Mouse (Mus musculus) neural tube, embryonic 12.5 days (tissue): ENCODE data around the gene Matk. TPM values are rescaled to one million over a fixed set of nuclear protein-coding genes. Genes with fewer than 3 reads are reported as not detected.
A peak's percentile ranks its signal among the peaks of the same experiment; 100 is the strongest.

Experiments used
- ATAC-seq: fragments of 200-750 bp; cut with Nextera tagmentation; 2 replicates; pipeline ENCODE4 v1.8.0; 2017; ENCODE audit warnings: low read depth, mild to moderate bottlenecking, moderate TSS enrichment, moderate library complexity; ENCODE audit not compliant: low FRiP score
- H3K27ac ChIP-seq: fragments of 300-500 bp; sonication (generic); 2 replicates; pipeline ENCODE4 v1.5.1; 2016
- H3K27me3 ChIP-seq: fragments of 300-500 bp; sonication (generic); replicated peaks from 2 replicates; pipeline ENCODE4 v1.6.1; 2016; ENCODE audit warnings: mild to moderate bottlenecking
- H3K36me3 ChIP-seq: fragments of 300-500 bp; sonication (generic); 2 replicates; pipeline ENCODE4 v1.6.1; 2016; ENCODE audit warnings: mild to moderate bottlenecking
- H3K4me1 ChIP-seq: fragments of 300-500 bp; sonication (generic); 2 replicates; pipeline ENCODE4 v1.6.1; 2016
- H3K4me2 ChIP-seq: fragments of 300-500 bp; sonication (generic); replicated peaks from 2 replicates; pipeline ENCODE4 v1.6.1; 2016; ENCODE audit warnings: mild to moderate bottlenecking
- H3K4me3 ChIP-seq: fragments of 300-500 bp; sonication (generic); 2 replicates; pipeline ENCODE4 v1.5.1; 2016
- H3K9ac ChIP-seq: fragments of 300-500 bp; sonication (generic); 2 replicates; pipeline ENCODE4 v1.6.1; 2016; ENCODE audit warnings: mild to moderate bottlenecking
- H3K9me3 ChIP-seq: fragments of 300-500 bp; sonication (generic); 2 replicates; pipeline ENCODE4 v1.6.1; 2016; ENCODE audit warnings: mild to moderate bottlenecking
- WGBS: fragments of 180-500 bp; shearing (Covaris S2); methylation state at CpG from one replicate; pipeline ENCODE4 v1.1.7; 2016; 5-methylcytosine and 5-hydroxymethylcytosine counted together
- polyA plus RNA-seq: library from polyadenylated mRNA; unstranded; fragments of >200 nt; fragmentation: Nextera tagmentation; extraction: Ambion mirVana; gene quantifications from 2 replicates; pipeline ENCODE4 v1.2.1, GENCODE M21; 2016

The Matk gene
- polyA plus RNA-seq, 1 experiment from 2014 or later, result 5.1 TPM

DNA sequence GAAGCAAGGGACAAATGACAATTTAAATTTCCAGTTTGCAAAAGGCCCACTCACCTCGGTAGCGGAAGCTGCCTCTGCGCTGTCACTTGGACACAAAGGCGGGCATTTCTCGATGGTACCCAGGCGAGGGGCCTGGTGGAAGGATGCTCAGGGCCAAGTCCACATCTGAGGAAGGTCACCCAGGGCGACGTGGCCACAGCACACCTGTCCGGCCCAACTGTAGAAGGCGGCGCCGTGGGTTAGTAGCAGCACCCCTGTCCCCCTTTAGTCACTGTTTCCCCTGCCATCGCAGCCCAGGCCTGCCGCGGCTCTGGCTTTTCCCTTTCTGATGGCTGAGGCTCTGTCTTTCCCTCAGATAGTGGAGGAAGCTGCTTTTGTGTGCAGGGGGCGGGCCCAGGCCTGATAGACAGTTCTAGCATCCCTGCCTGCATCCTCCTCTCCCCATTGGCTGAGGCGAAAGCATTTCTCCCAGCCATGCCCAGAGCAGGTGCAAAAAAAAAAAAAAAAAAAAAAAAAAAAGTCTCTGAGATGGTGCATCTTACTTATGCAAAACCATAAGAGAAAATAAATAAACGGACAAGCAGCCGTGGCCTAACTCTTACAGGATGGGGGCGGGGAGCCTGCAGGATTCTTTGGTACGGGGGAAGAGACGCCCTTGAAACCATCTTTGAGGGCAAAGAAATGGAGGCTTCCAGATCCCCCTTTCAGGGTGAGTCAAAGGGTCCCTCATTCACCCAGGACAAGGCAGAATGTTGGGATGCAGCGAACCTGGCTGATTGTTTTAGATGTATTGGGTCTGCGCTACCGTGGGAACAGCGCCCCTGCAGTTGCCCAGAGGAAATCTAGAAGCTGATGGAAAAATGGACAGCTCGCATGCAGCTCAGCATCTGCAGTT, 22.1 kb upstream of the Matk start, which contains the start of gene Atcay:
Gene Atcay (minus strand): TSS at position 396 of the 895 bp plus-strand sequence.
- Histone ChIP-seq H3K27ac (peak within 1 kb of the TSS; percentile 28; the same call in 1 of the 2 replicates), H3K9me3 (no peaks in the 10 kb centered on the region), H3K9ac (peak within 1 kb of the TSS; percentile 75), H3K4me1 (peaks cover 30% of the 10 kb centered on the region), H3K27me3 (peaks cover 10% of the 10 kb centered on the region; the same call in 1 of the 2 replicates), H3K36me3 (no peaks in the 10 kb centered on the region), H3K4me3 (peak within 1 kb of the TSS; percentile 55), H3K4me2 (peak within 1 kb of the TSS; percentile 66)
- ATAC-seq, result peak; percentile 87
- WGBS, result 6% methylated on average over 27 of the region's 27 CpGs

DNA sequence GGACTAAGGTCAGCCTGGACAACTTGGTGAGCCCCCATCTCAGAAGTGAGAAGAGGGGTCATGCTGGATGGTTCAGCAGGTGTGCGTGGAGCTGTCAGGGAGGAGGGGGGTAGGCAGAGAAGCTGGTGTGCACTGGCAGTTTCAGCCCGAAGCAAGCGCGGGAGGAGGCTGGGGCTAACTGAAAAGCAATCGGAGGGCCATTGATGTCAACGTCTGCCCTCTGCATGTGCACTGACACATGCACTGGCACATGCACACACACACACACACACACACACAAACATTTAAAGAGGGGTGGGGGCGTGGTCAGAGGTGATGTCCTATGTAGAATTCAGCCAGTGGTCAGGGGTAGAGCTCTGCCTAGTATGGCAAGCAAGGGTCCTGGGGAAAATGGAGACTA, 21.3 kb upstream of the Matk start:
- Histone ChIP-seq H3K4me1 (peaks cover 30% of the 10 kb centered on the region), H3K9ac (no peak overlapping the region), H3K27ac (no peak overlapping the region), H3K36me3 (no peaks in the 10 kb centered on the region), H3K9me3 (no peaks in the 10 kb centered on the region), H3K4me2 (peak overlapping the region; percentile 66), H3K27me3 (peaks cover 12% of the 10 kb centered on the region; the same call in 1 of the 2 replicates), H3K4me3 (no peak overlapping the region)
- 50% methylated on average over 7 of the region's 7 CpGs for WGBS
- no peak for ATAC-seq

DNA sequence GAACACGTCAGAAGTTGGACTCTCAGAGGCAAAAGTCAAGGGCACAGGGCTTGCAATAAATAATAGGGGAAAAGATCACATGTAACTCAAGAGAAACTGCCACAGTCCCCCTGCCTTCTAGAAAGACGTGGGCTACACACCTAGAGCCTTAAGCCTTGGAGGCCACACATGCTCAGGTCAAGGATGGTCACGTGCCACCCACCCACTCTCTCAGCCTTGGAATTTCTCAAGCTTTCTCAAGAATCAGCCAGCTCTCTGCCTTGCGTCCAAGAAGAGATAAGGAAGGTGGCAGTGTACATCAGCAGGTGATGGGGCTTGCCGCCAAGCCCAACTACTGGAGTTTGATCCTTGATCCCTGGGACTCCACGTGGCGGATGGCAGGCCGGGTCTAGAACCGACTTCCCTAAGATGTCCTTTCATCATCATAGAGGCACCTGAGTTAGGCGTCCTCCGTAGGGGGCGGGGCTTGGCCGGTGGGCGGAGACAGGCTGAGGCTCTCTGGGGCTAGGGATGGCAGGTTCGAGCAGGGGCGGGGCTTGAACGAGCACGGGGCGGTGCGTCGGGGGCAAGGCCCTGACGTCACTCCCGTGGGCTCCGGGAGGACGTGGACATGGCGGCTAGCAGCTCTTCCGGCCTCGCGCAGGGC, 20.0 kb upstream of the Matk start, which contains the start of gene Zfr2:
Gene Zfr2 (plus strand): TSS at position 576 of the 646 bp plus-strand sequence.
- H3K36me3 ChIP-seq, result no peaks in the 10 kb centered on the region
- peaks cover 15% of the 10 kb centered on the region; the same call in 1 of the 2 replicates for H3K27me3 ChIP-seq
- peak within 1 kb of the TSS; percentile 86 for H3K4me2 ChIP-seq
- no peak within 1 kb of the TSS for H3K27ac ChIP-seq
- peaks cover 30% of the 10 kb centered on the region for H3K4me1 ChIP-seq
- H3K9me3 ChIP-seq, result no peaks in the 10 kb centered on the region
- H3K4me3 ChIP-seq, result peak within 1 kb of the TSS; percentile 79
- WGBS, result 9% methylated on average over 29 of the region's 29 CpGs
- ATAC-seq, result peak; percentile 65
- H3K9ac ChIP-seq, result peak within 1 kb of the TSS; percentile 84

DNA sequence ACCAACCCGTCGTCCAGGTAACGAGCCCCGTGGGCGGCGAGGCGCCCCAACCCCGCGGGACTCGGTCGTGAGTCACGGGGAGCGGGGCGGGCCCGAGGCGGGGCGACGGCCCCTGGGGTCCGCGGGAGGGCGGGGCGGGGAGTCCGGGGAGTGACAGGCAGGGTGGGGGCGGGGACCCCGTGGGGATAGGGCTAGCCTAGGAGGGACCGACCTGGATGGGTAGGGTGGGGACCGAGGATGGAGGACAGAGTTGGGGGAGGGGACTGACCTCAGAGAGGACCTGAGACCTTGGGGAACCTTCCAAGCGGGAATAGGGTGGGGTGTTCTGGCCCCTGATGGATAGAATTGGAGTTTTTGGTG, 19.5 kb upstream of the Matk start:
- no peaks in the 10 kb centered on the region for H3K9me3 ChIP-seq
- no peak overlapping the region for H3K27ac ChIP-seq
- H3K4me2 ChIP-seq, result peak overlapping the region; percentile 86
- peak overlapping the region; percentile 79 for H3K4me3 ChIP-seq
- peaks cover 20% of the 10 kb centered on the region; the same call in 1 of the 2 replicates for H3K27me3 ChIP-seq
- under 1% methylated on average over 28 of the region's 28 CpGs for WGBS
- H3K36me3 ChIP-seq, result no peaks in the 10 kb centered on the region
- H3K9ac ChIP-seq, result peak overlapping the region; percentile 84
- peaks cover 28% of the 10 kb centered on the region for H3K4me1 ChIP-seq
- ATAC-seq, result peak; percentile 53

DNA sequence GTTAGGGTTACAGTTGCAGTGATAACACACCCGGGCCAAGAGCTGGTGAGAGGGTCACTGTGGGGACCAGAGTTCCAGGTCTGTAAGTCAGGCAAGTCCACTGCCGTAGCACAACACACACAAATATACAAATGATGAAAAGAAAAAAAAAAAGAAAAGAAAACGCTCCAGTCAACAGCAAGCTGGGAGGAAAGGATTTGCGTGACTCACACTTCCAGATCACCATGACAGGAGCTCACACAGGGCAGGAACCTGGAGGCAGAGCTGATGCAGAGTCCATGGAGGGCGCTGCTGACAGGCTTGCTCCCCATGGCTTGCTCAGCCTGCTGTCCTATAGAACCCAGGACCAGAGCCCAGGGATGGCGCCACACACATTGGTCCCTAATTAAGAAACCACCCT, 18.5 kb upstream of the Matk start:
- Histone ChIP-seq H3K9me3 (no peaks in the 10 kb centered on the region), H3K4me2 (peak overlapping the region; percentile 86), H3K27ac (no peak overlapping the region), H3K36me3 (no peaks in the 10 kb centered on the region), H3K27me3 (peaks cover 26% of the 10 kb centered on the region), H3K4me1 (peaks cover 23% of the 10 kb centered on the region), H3K9ac (no peak overlapping the region), H3K4me3 (no peak overlapping the region)
- WGBS, result 85% methylated on average over 6 of the region's 6 CpGs
- ATAC-seq, result no peak

DNA sequence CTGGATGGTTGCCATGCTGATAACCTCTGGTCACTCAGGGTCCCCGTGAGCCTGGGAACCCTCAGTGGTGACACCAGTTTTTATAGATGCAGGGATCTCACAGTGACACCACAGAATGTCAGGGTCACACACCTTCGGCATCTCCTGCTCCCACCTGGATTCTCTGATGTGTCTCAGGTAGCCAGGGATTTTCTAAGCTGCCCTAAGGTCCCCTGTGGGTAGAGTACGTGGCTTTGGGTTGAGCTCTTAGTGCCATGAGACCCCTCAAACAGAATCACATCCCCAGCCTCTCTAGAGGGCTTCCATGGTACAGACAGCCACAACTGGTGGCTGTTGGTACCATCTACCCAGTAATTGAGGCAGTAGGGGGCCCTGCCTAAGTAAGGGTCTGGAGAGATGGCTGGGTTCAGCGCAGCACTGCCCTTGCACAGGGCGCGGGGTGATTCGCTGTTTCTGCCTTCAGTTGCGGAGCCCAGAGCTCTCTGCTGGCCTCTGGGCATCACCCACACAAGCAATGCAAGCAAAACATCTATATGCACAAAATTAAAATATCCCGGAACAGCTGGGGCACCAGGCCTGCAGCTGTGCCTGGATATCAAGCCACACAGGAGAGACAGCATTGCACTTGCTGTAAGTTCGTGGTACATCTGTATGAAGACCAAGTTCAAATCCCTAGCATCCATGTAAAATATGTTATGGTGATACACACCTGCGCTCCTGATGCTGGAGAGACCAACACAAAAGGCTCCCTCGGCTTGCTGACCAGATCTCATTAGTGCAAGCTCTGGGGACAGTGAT, 16.1 kb upstream of the Matk start:
- H3K27me3 ChIP-seq, result peaks cover 37% of the 10 kb centered on the region
- WGBS, result 85% methylated on average over 12 of the region's 12 CpGs

DNA sequence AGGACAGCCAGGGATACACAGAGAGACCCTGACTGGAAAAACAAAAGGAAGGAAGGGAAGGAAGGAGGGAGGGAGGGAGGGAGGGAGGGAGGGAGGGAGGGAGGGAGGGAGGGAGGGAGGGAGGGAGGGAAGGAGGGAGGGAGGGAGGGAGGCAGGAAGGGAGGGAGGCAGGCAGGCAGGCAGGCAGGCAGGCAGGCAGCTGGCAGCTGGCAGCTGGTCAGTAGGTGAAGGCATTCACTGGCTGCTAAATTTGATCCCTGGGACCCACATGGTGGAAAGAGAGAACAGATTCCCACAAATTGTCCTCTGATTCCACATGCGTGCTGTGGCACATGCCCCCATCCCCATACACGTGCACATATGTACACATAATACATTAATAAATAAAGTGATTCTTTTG, 14.1 kb upstream of the Matk start:
- Histone ChIP-seq H3K9ac (no peak overlapping the region), H3K27me3 (peaks cover 47% of the 10 kb centered on the region), H3K36me3 (no peaks in the 10 kb centered on the region), H3K4me1 (peaks cover 9% of the 10 kb centered on the region), H3K4me2 (no peak overlapping the region), H3K9me3 (no peaks in the 10 kb centered on the region), H3K27ac (no peak overlapping the region), H3K4me3 (no peak overlapping the region)
- ATAC-seq, result no peak
- WGBS, result 78% methylated on average over 2 of the region's 2 CpGs

More for the DNA sequence above, 16.1 kb upstream of the Matk start:
- Histone ChIP-seq H3K27ac (no peak overlapping the region), H3K4me3 (no peak overlapping the region), H3K9me3 (no peaks in the 10 kb centered on the region), H3K36me3 (no peaks in the 10 kb centered on the region), H3K4me2 (no peak overlapping the region), H3K9ac (no peak overlapping the region), H3K4me1 (peaks cover 14% of the 10 kb centered on the region)
- ATAC-seq, result no peak

DNA sequence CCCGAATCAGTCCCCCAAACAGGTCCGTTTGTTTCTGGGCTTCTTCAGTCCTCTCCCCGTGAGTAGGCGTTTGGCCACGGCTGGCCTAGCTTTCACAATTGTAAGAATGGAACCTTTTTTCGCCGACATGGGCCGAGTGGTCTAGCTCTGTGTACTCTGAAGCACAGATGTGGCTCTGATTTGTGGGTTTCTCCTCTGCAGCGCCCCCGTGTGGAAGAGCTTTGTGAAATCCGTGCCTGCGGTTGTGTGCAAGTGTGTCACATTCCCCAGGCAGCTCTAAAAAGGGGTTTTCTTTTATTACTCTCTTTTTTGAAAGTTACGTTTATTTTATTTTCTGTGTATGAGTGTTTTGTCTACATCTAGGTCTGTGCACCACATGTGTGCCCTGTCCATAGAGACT, 11.9 kb upstream of the Matk start:
- Histone ChIP-seq H3K27me3 (peaks cover 53% of the 10 kb centered on the region), H3K4me3 (no peak overlapping the region), H3K4me1 (peaks cover 7% of the 10 kb centered on the region; the same call in 1 of the 2 replicates), H3K9me3 (no peaks in the 10 kb centered on the region), H3K36me3 (0 out of 2 replicates have a peak, but pooled peaks cover 3% of the 10 kb centered on the region), H3K9ac (no peak overlapping the region), H3K27ac (no peak overlapping the region), H3K4me2 (no peak overlapping the region)
- ATAC-seq, result no peak
- WGBS, result 20% methylated on average over 13 of the region's 13 CpGs

DNA sequence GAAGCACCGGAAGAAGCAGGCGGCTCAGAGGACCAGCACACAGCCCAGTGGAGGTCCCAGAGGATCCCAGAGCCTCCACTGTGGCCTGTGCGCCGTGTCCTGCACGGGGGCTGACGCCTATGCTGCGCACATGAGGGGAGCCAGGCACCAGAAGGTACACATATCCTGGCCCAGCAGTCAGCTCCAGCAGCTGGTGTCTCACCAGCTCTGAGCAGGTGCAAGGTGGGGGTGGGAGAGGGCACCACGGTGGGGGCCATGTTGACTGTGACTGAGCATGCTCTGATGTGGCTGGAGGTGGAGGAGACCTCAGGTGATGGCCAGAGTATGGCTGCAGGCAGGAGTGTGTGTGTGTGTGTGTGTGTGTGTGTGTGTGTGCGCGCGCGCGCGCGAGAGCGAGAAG, 10.7 kb upstream of the Matk start:
- Histone ChIP-seq H3K36me3 (0 out of 2 replicates have a peak, but pooled peaks cover 3% of the 10 kb centered on the region), H3K4me1 (peaks cover 7% of the 10 kb centered on the region; the same call in 1 of the 2 replicates), H3K9me3 (no peaks in the 10 kb centered on the region), H3K4me2 (no peak overlapping the region), H3K27me3 (peaks cover 48% of the 10 kb centered on the region), H3K9ac (no peak overlapping the region), H3K4me3 (0 out of 2 replicates have a peak overlapping the region, but pooled peaks have one; percentile 3), H3K27ac (no peak overlapping the region)
- no peak for ATAC-seq
- 90% methylated on average over 16 of the region's 16 CpGs for WGBS

DNA sequence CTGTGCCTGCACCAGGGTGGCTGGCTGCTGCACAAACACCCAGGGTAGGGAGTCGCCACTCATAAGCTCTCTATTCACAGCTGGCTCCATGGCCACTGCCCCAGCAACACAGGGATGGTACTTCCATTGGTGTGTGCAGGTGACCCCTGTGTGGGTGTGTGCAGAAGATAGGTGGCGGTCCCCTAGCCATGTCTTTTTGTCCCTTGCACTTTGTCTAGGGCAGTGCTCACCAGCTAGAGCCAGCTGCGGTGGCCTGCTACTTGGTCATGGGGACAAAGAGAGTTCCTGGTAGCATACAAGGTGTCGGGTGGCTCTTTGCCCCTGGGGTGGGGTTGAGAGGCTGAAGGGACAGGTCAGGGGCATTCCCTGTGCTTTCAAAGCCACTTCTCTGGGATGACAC, 8.6 kb upstream of the Matk start:
- Histone ChIP-seq H3K9me3 (no peaks in the 10 kb centered on the region), H3K4me1 (peaks cover 7% of the 10 kb centered on the region; the same call in 1 of the 2 replicates), H3K4me2 (no peak overlapping the region), H3K4me3 (no peak overlapping the region), H3K9ac (no peak overlapping the region), H3K27ac (no peak overlapping the region), H3K27me3 (peaks cover 36% of the 10 kb centered on the region), H3K36me3 (0 out of 2 replicates have a peak, but pooled peaks cover 3% of the 10 kb centered on the region)
- WGBS, result 76% methylated on average over 4 of the region's 4 CpGs
- no peak for ATAC-seq

DNA sequence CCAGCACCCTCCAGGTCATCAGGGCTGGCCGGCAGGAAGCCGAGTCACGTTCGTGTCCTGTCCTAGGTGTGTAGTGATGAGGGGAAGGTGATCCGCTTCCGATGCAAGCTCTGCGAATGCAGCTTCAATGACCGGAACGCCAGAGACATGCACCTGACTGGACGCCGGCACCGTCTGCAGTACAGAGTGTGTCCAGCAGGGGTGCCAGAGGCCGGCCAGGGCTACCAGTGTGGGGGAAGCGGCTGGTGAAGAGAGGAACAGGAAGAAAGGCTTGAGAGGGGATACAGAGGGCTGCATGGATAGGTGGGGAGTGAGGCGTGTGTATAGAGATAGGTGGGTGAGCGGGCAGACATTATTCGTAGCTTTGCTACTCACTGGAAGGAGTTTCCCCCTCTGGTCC, 8.1 kb upstream of the Matk start:
- Histone ChIP-seq H3K27me3 (peaks cover 32% of the 10 kb centered on the region), H3K4me2 (no peak overlapping the region), H3K27ac (no peak overlapping the region), H3K4me1 (peaks cover 6% of the 10 kb centered on the region; the same call in 1 of the 2 replicates), H3K4me3 (no peak overlapping the region), H3K9me3 (no peaks in the 10 kb centered on the region), H3K36me3 (0 out of 2 replicates have a peak, but pooled peaks cover 3% of the 10 kb centered on the region), H3K9ac (no peak overlapping the region)
- ATAC-seq, result peak; percentile 60
- 9% methylated on average over 17 of the region's 17 CpGs for WGBS
